Mouse (Mus musculus): ENCODE data around the gene Cachd1. TPM values are rescaled to one million over a fixed set of nuclear protein-coding genes. Genes with fewer than 3 reads are reported as not detected.

Cachd1 gene
- polyA plus RNA-seq, 1 experiment from 2014 or later = 28.1 TPM

DNA sequence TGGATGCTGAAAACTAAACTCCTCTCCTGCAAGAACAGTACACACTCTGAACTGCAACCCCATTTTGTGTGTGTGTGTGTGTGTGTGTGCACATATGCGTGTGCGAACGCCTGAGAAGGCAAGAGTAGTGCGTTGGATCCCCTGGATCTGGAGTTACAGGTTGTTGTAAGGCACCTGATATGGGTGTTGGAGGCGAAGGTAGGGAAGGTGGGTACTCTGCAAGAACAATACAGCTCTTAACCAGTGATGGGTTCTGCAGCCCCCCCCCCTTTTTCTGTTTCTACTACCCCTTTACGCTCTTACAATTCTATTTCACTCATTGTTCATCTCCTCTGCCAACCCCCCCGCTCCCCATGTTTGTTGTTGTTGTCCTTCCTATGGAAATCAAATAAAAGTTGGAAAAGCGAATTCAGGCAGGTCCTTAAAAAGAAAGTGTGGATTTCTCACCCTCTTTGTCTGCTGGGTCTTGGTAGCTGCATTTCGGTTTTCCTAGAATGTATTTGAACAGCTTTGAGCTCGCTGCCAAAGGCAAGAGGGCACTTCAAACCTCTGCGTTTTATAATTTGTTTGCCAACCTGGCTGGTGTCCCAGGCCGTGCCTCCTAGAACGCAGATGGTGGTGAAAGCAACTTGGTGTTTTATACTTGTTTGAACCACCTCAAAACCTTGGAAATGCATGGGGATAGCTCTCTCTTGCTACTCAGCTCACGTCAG lies 24.4 kb downstream of the Cachd1 start:
- H3K27me3 ChIP-seq (ENCODE audit: insufficient read depth, poor library complexity, severe bottlenecking) = no peaks in the 10 kb centered on the region
- no peak overlapping the region for H3K27ac ChIP-seq
- 0 out of 2 replicates have a peak, but pooled peaks cover 4% of the 10 kb centered on the region for H3K36me3 ChIP-seq
- no peak overlapping the region for H3K4me3 ChIP-seq
- no peak for DNase-seq (ENCODE audit: low spot score)
- H3K9me3 ChIP-seq = no peaks in the 10 kb centered on the region
- H3K4me1 ChIP-seq (replicated peaks) = peaks cover 43% of the 10 kb centered on the region
- 93% methylated on average over 14 of the region's 14 CpGs for WGBS

GRCm38 (mm10) chr4:100801443-100801786 lies 24.9 kb downstream of the Cachd1 start:
- H3K36me3 ChIP-seq = 0 out of 2 replicates have a peak, but pooled peaks cover 4% of the 10 kb centered on the region
- WGBS = 86% methylated on average over 3 of the region's 3 CpGs
- H3K27me3 ChIP-seq (ENCODE audit: insufficient read depth, poor library complexity, severe bottlenecking) = no peaks in the 10 kb centered on the region
- peaks cover 38% of the 10 kb centered on the region for H3K4me1 ChIP-seq (replicated peaks)
- no peak for DNase-seq (ENCODE audit: low spot score)
- H3K27ac ChIP-seq = no peak overlapping the region
- no peak overlapping the region for H3K4me3 ChIP-seq
- H3K9me3 ChIP-seq = no peaks in the 10 kb centered on the region

DNA sequence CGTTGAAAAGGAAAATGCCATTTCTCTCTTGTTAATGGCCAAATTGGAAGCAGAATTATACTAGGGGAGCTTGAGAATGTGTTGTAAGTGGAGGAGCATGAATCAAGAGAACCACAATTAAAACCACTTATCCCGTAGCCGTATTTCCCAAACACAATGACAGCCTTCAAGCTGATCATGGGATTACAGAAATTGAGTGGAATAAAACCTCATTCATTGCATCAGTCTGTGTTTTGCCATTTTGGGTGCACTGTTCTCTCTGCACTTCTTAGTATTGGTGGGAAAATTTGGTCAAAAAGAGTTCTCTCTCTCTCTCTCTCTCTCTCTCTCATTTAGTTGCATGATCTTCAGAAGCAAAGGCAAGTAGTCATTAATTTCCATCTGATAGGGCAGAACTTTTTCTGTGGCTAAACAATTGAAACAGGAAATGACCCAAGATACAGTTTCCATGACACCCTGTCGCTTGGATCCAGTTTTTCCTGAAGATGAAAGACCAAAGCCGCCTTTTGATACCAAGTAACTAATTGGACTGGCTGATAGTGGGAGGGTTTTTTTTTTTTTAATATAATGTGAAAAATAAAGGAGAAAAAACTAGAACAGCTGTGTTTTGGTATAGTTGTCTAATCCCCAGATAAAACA lies 34.7 kb downstream of the Cachd1 start:
- Histone ChIP-seq H3K36me3 (0 out of 2 replicates have a peak, but pooled peaks cover 7% of the 10 kb centered on the region), H3K27me3 (ENCODE audit: insufficient read depth, poor library complexity, severe bottlenecking) (no peaks in the 10 kb centered on the region), H3K9me3 (no peaks in the 10 kb centered on the region), H3K27ac (no peak overlapping the region), H3K4me1 (replicated peaks) (peaks cover 29% of the 10 kb centered on the region), H3K4me3 (no peak overlapping the region)
- no peak for DNase-seq (ENCODE audit: low spot score)
- WGBS = 36% methylated on average over 5 of the region's 5 CpGs

DNA sequence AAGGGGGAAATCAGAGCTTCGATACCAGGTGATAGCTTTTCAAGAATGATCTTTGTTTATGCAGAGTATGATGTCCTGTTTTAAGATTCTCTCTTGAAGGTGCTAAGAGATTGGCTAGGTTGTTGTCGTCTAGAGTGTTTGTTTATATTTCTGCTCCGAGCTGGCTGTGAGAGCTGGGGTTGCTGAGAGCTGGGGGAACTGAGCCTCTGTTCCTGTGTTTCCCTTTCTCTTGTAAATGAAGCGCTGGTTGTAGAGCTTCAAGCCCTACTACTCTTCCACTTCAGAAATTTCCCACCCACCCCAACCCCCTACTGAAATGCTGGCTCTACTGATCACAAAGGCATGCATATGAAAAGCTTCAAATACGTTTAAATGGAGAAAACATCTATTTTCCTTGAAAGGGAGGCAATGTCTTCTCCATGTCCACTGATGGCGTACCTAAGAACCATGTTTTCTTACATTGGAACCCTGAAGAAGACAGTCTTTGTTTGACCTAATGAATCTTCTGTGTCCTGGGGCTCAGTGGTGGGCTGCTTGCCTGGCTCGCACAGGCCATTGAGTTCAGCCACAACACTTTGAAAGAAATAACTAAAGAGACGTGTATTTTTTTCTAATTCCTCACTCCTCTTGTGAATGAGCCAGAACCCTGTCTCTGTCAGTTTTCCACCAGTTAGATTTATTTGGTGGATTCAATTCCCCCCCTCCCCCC lies 35.5 kb downstream of the Cachd1 start:
- Histone ChIP-seq H3K27me3 (ENCODE audit: insufficient read depth, poor library complexity, severe bottlenecking) (no peaks in the 10 kb centered on the region), H3K36me3 (0 out of 2 replicates have a peak, but pooled peaks cover 6% of the 10 kb centered on the region), H3K27ac (peak overlapping the region; percentile 35), H3K9me3 (no peaks in the 10 kb centered on the region), H3K4me3 (no peak overlapping the region), H3K4me1 (replicated peaks) (peaks cover 29% of the 10 kb centered on the region)
- no peak for DNase-seq (ENCODE audit: low spot score)
- WGBS = 21% methylated on average over 8 of the region's 8 CpGs

- no peak overlapping the region for H3K4me3 ChIP-seq
- WGBS = 94% methylated on average over 2 of the region's 2 CpGs
- H3K4me1 ChIP-seq (replicated peaks) = peaks cover 29% of the 10 kb centered on the region
- H3K36me3 ChIP-seq = no peaks in the 10 kb centered on the region
- DNase-seq (ENCODE audit: low spot score) = no peak
- no peaks in the 10 kb centered on the region for H3K27me3 ChIP-seq (ENCODE audit: insufficient read depth, poor library complexity, severe bottlenecking)
- no peaks in the 10 kb centered on the region for H3K9me3 ChIP-seq
- no peak overlapping the region for H3K27ac ChIP-seq
Measured at GRCm38 (mm10) chr4:100813767-100814461, 37.4 kb downstream of the Cachd1 start.

GRCm38 (mm10) chr4:100819238-100819637 lies 42.8 kb downstream of the Cachd1 start:
- WGBS = 93% methylated on average over 3 of the region's 3 CpGs
- H3K27ac ChIP-seq = no peak overlapping the region
- no peak overlapping the region for H3K4me3 ChIP-seq
- peaks cover under 1% of the 10 kb centered on the region for H3K36me3 ChIP-seq
- 0 out of 2 replicates have a peak, but pooled peaks cover 3% of the 10 kb centered on the region for H3K4me1 ChIP-seq (replicated peaks)
- H3K27me3 ChIP-seq (ENCODE audit: insufficient read depth, poor library complexity, severe bottlenecking) = no peaks in the 10 kb centered on the region
- no peaks in the 10 kb centered on the region for H3K9me3 ChIP-seq
- no peak for DNase-seq (ENCODE audit: low spot score)

GRCm38 (mm10) chr4:100822526-100822925 lies 46.1 kb downstream of the Cachd1 start:
- peaks cover 7% of the 10 kb centered on the region for H3K4me1 ChIP-seq (replicated peaks)
- no peaks in the 10 kb centered on the region for H3K27me3 ChIP-seq (ENCODE audit: insufficient read depth, poor library complexity, severe bottlenecking)
- 0 out of 2 replicates have a peak, but pooled peaks cover 9% of the 10 kb centered on the region for H3K9me3 ChIP-seq
- no peak for DNase-seq (ENCODE audit: low spot score)
- H3K27ac ChIP-seq = no peak overlapping the region
- H3K36me3 ChIP-seq = peaks cover 16% of the 10 kb centered on the region
- WGBS = 94% methylated on average over 7 of the region's 7 CpGs
- no peak overlapping the region for H3K4me3 ChIP-seq

GRCm38 (mm10) chr4:100827374-100827773 lies 50.9 kb downstream of the Cachd1 start:
- peaks cover 23% of the 10 kb centered on the region for H3K36me3 ChIP-seq
- DNase-seq (ENCODE audit: low spot score) = no peak
- 0 out of 2 replicates have a peak, but pooled peaks cover 9% of the 10 kb centered on the region for H3K9me3 ChIP-seq
- H3K4me3 ChIP-seq = no peak overlapping the region
- 7% methylated on average over 5 of the region's 5 CpGs for WGBS
- H3K27ac ChIP-seq = no peak overlapping the region
- no peaks in the 10 kb centered on the region for H3K27me3 ChIP-seq (ENCODE audit: insufficient read depth, poor library complexity, severe bottlenecking)
- H3K4me1 ChIP-seq (replicated peaks) = peaks cover 27% of the 10 kb centered on the region

DNA sequence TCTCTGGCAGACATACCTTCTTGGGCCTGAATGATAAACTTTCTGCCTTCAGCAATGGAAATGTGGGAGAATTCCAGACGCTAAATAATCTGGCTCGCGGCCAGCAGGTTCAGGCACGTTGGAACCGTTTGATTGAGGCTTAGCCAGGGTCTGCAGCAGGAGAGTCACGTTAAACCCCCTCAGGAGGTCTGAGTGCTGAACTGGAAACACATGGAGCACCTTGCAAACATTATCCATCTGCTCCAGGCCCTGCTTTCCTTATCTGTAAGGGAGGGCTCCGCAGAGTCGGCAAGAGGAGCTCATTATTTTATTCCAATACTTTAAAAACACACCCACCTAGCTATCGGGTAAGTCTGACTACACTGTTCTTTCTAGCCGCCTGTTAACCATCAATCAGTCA lies 52.3 kb downstream of the Cachd1 start:
- peak; percentile 36 for DNase-seq (ENCODE audit: low spot score)
- Histone ChIP-seq H3K4me1 (replicated peaks) (peaks cover 27% of the 10 kb centered on the region), H3K27me3 (ENCODE audit: insufficient read depth, poor library complexity, severe bottlenecking) (no peaks in the 10 kb centered on the region), H3K36me3 (peaks cover 25% of the 10 kb centered on the region), H3K9me3 (0 out of 2 replicates have a peak, but pooled peaks cover 9% of the 10 kb centered on the region), H3K4me3 (no peak overlapping the region), H3K27ac (peak overlapping the region; percentile 50; the same call in 1 of the 2 replicates)
- 20% methylated on average over 10 of the region's 10 CpGs for WGBS

- Histone ChIP-seq H3K4me1 (replicated peaks) (peaks cover 29% of the 10 kb centered on the region), H3K4me3 (no peak overlapping the region), H3K27ac (no peak overlapping the region), H3K27me3 (ENCODE audit: insufficient read depth, poor library complexity, severe bottlenecking) (no peaks in the 10 kb centered on the region), H3K36me3 (peaks cover 4% of the 10 kb centered on the region; the same call in 1 of the 2 replicates), H3K9me3 (no peaks in the 10 kb centered on the region)
- WGBS = 80% methylated on average over 6 of the region's 6 CpGs
- no peak for DNase-seq (ENCODE audit: low spot score)
Measured at GRCm38 (mm10) chr4:100837205-100837604, 60.7 kb downstream of the Cachd1 start.

- H3K4me3 ChIP-seq = no peak overlapping the region
- 0 out of 2 replicates have a peak, but pooled peaks cover 5% of the 10 kb centered on the region for H3K36me3 ChIP-seq
- no peak for DNase-seq (ENCODE audit: low spot score)
- 0 out of 2 replicates have a peak overlapping the region, but pooled peaks have one; percentile 40 for H3K27ac ChIP-seq
- H3K4me1 ChIP-seq (replicated peaks) = peaks cover 40% of the 10 kb centered on the region
- no peaks in the 10 kb centered on the region for H3K27me3 ChIP-seq (ENCODE audit: insufficient read depth, poor library complexity, severe bottlenecking)
- H3K9me3 ChIP-seq = no peaks in the 10 kb centered on the region
- 23% methylated on average over 5 of the region's 5 CpGs for WGBS
Measured at GRCm38 (mm10) chr4:100842629-100843028, 66.2 kb downstream of the Cachd1 start.

DNA sequence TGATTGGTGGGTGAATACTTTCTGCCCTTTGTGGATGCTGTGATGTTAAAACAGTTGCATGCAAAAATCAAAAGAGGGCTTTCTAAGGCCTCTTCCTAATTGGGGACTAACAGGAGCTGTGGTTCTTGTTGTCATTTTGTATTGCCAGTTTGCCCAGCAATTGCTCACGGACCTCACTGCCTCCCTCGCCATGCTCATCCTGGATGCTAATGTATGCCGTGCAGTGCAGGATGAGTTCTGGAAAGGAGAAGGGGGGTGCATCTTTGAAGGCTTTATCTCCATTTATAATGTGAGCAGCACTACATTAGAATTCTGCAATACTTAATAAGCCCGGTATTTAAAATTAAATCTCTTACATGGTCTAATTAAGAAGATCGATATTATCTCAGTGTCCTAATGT lies 66.6 kb downstream of the Cachd1 start:
- H3K9me3 ChIP-seq = no peaks in the 10 kb centered on the region
- no peak overlapping the region for H3K27ac ChIP-seq
- H3K4me1 ChIP-seq (replicated peaks) = peaks cover 40% of the 10 kb centered on the region
- no peak for DNase-seq (ENCODE audit: low spot score)
- WGBS = 53% methylated on average over 5 of the region's 5 CpGs
- 0 out of 2 replicates have a peak, but pooled peaks cover 5% of the 10 kb centered on the region for H3K36me3 ChIP-seq
- H3K4me3 ChIP-seq = no peak overlapping the region
- no peaks in the 10 kb centered on the region for H3K27me3 ChIP-seq (ENCODE audit: insufficient read depth, poor library complexity, severe bottlenecking)
